Mouse (Mus musculus) liver, embryonic 11.5 days (tissue): ENCODE data around the gene Tmem102. TPM values are rescaled to one million over a fixed set of nuclear protein-coding genes. Genes with fewer than 3 reads are reported as not detected.

Experiments
- ATAC-seq: fragments of 200-750 bp; cut with Nextera tagmentation; replicated peaks from 2 replicates; pipeline ENCODE4 v1.8.0; 2017; ENCODE audit warnings: moderate number of reproducible peaks, mild to moderate bottlenecking, moderate TSS enrichment, moderate library complexity; ENCODE audit not compliant: low FRiP score
- DNase-seq: peaks from one replicate; pipeline ENCODE4 v3.0.0-alpha.2; 2017; ENCODE audit warnings: low spot score
- H3K27ac ChIP-seq: fragments of 300-500 bp; sonication (generic); 2 replicates; pipeline ENCODE4 v1.5.1; 2014; ENCODE audit warnings: mild to moderate bottlenecking, low read depth, low read length, control low read depth
- H3K27me3 ChIP-seq: fragments of 300-500 bp; sonication (generic); replicated peaks from 2 replicates; pipeline ENCODE4 v1.6.1; 2014; ENCODE audit warnings: low read length, mixed read lengths; ENCODE audit not compliant: control insufficient read depth, insufficient read depth
- H3K36me3 ChIP-seq: fragments of 300-500 bp; sonication (generic); 2 replicates; pipeline ENCODE4 v1.6.1; 2014; ENCODE audit warnings: mild to moderate bottlenecking, low read length, moderate library complexity, mixed read lengths; ENCODE audit not compliant: control insufficient read depth, insufficient read depth
- H3K4me1 ChIP-seq: fragments of 300-500 bp; sonication (generic); replicated peaks from 2 replicates; pipeline ENCODE4 v1.6.1; 2014; ENCODE audit warnings: low read length, mixed read lengths; ENCODE audit not compliant: control insufficient read depth, insufficient read depth
- H3K4me2 ChIP-seq: fragments of 300-500 bp; sonication (generic); 2 replicates; pipeline ENCODE4 v1.6.1; 2014; ENCODE audit warnings: mild to moderate bottlenecking, control low read depth, moderate library complexity
- H3K4me3 ChIP-seq: fragments of 300-500 bp; sonication (generic); 2 replicates; pipeline ENCODE4 v1.5.1; 2014; ENCODE audit warnings: low read depth, low read length, control low read depth
- H3K9ac ChIP-seq: fragments of 300-500 bp; sonication (generic); 2 replicates; pipeline ENCODE4 v1.6.1; 2014; ENCODE audit warnings: low read depth, low read length, control low read depth
- H3K9me3 ChIP-seq: fragments of 300-500 bp; sonication (generic); 2 replicates; pipeline ENCODE4 v1.6.1; 2016; ENCODE audit warnings: low read length, inconsistent platforms, mixed read lengths; ENCODE audit not compliant: control insufficient read depth
- WGBS: fragments of 180-500 bp; shearing (Covaris S2); extraction: QIAGEN DNeasy Blood & Tissue Kit; methylation state at CpG from one replicate; pipeline ENCODE4 v1.1.7; 2014; 5-methylcytosine and 5-hydroxymethylcytosine counted together
- polyA plus RNA-seq: library from polyadenylated mRNA; unstranded; fragments of >200 nt; fragmentation: Nextera tagmentation; extraction: Ambion mirVana; gene quantifications from 2 replicates; pipeline ENCODE4 v1.2.1, GENCODE M21; 2014

Tmem102 gene
- polyA plus RNA-seq: 0.96 and 1.2 TPM in 2 replicates

DNA sequence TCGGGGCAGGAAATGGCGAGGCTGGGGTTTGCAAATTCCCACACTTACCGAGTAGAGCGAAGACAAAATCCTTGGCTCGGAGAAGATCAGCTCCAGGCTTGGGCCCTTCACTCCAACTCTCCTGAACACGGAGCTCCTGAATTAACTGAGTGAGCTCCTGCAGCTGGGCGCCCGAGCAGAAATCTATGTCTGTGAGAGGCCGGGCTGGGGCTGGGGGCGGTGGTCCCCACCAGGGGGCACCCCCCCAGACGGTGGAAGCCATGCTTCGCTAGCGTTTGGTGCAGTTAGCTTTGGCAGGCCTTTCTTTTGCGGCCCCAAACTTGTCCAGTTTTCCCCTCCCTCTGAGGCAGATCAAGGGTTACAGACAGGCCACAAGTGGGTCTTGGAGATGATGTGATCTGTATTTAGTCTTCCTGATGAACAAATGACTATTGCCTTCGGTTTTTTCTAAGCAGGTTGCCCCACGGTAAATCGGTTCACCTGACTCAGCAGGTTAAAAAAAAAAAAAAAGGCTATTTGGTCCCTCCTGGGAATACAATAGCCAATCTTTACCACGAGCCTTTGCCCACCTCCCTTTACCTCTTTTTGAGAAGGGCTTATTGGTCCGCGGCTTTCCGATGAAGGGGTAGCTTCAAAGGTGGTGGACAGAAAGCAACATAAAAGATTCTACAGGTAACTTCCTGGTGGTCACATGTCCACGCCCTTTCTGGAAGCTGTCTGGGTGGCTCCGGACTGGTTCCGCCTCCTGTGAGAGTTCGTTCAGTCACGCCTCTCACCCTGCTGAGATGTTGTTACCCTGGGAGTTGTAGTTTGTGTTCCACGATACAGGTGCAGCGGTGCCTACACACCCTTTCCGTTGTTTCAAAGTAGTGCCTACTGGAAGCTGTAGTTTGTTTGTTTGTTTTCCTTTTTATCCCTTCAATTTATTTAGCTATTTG is at the start of gene Tmem102:
Gene Tmem102 (minus strand): TSS at position 653 of the 938 bp plus-strand sequence.
- peak within 1 kb of the TSS; percentile 58 for H3K4me3 ChIP-seq
- no peak within 1 kb of the TSS for H3K27ac ChIP-seq
- 14% methylated on average over 29 of the region's 29 CpGs for WGBS
- H3K27me3 ChIP-seq: peaks cover 59% of the 10 kb centered on the region
- H3K4me1 ChIP-seq: peaks cover 41% of the 10 kb centered on the region
- ATAC-seq (no peak), DNase-seq (no peak)
- no peaks in the 10 kb centered on the region for H3K9me3 ChIP-seq
- peak within 1 kb of the TSS; percentile 25; the same call in 1 of the 2 replicates for H3K9ac ChIP-seq
- peak within 1 kb of the TSS; percentile 94 for H3K4me2 ChIP-seq
- H3K36me3 ChIP-seq: no peaks in the 10 kb centered on the region

DNA sequence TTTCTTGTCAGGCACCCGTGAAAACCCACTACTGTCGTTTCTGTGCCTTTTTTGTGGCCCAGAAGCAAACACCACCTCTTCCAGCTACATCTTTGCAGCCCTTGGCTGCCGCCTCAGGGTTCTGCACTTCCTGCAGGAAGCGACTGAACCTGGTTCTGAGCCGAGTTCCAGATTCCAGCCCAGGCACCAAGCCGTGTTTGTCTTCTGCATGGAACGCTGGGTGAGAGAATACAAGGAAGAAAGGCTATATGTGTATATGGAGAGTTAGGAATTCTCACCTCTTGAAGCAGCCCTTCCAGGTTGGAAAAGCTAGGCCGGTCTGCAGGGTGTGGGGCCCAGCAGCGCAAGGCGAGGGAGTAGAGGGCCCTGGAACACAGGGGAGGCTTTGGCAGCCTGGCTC is 49.3 kb upstream of the Tmem102 start:
- H3K27ac ChIP-seq: peak overlapping the region; percentile 94
- 67% methylated on average over 10 of the region's 10 CpGs for WGBS
- DNase-seq (no peak), ATAC-seq (no peak)
- H3K27me3 ChIP-seq: peaks cover 19% of the 10 kb centered on the region
- peak overlapping the region; percentile 49 for H3K4me2 ChIP-seq
- no peak overlapping the region for H3K4me3 ChIP-seq
- H3K9ac ChIP-seq: no peak overlapping the region; the same call in 1 of the 2 replicates
- peaks cover 45% of the 10 kb centered on the region for H3K4me1 ChIP-seq
- peaks cover 13% of the 10 kb centered on the region for H3K36me3 ChIP-seq
- no peaks in the 10 kb centered on the region for H3K9me3 ChIP-seq

DNA sequence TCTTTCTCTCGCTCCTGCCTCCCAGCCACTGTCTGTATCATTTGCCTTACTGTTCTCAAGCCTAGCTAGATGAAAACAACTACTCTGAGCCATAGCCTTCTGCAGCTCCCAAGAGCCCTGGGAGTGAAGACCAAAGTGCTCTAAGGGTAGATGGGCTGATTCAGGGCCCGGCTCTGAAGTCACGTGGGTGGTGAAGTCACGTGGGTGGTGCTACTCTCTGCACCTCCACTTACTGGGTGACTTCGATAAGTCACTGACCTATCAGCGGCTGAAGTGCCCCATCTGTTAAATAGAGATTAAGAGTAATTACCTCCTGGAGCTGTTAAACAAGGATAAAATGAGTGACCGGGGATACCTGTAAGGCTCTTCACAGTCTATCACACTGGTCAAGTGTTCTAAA is 48.6 kb upstream of the Tmem102 start:
- ATAC-seq (peak; percentile 93), DNase-seq (peak; percentile 65)
- Histone ChIP-seq H3K4me1 (peaks cover 45% of the 10 kb centered on the region), H3K36me3 (peaks cover 20% of the 10 kb centered on the region), H3K4me3 (peak overlapping the region; percentile 21; the same call in 1 of the 2 replicates), H3K27me3 (peaks cover 16% of the 10 kb centered on the region), H3K27ac (peak overlapping the region; percentile 94), H3K9ac (peak overlapping the region; percentile 4), H3K9me3 (no peaks in the 10 kb centered on the region), H3K4me2 (peak overlapping the region; percentile 52)
- 43% methylated on average over 7 of the region's 7 CpGs for WGBS

DNA sequence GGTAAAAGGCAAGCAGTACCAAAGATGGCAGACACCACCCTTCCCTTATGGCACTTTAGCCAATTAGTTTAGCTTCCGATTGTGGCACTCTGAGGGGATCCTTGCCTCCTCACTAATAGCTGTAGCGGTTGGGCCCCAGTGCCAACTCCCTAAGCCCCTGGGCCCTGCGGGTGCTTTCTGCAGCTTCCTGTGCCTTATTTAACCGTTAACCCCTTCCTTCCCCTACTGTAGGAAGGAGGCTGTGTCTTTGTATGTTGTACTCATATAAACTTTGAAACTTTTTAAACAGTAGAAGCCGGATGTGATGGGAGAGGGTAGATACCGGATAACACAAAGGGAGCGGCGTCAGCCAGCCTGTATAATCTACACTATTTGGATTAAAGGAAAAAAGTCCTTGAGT is 45.3 kb upstream of the Tmem102 start:
- Histone ChIP-seq H3K36me3 (peaks cover 24% of the 10 kb centered on the region), H3K27me3 (no peaks in the 10 kb centered on the region), H3K9ac (no peak overlapping the region), H3K4me1 (peaks cover 60% of the 10 kb centered on the region), H3K4me3 (no peak overlapping the region), H3K27ac (peak overlapping the region; percentile 21; the same call in 1 of the 2 replicates), H3K4me2 (no peak overlapping the region; the same call in 1 of the 2 replicates), H3K9me3 (no peaks in the 10 kb centered on the region)
- DNase-seq: no peak
- 72% methylated on average over 8 of the region's 8 CpGs for WGBS
- no peak for ATAC-seq

DNA sequence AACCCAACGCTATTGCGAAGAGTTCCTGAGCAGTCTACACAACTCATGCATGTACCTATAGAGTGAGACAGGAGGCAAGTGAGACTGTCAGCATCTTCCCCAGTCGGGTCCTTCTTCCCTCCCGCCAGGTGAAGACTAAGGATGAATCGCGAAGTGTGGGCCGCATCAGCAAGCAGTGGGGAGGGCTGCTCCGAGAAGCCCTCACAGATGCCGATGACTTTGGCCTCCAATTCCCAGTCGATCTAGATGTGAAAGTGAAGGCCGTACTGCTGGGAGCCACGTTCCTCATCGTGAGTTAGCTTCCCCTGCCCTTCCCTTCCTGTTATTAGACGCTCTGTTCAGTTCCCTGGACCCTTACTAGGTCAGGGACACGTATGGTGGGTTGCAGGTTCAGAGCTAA is 44.5 kb upstream of the Tmem102 start:
- H3K4me3 ChIP-seq: no peak overlapping the region
- no peak for DNase-seq
- 89% methylated on average over 15 of the region's 15 CpGs for WGBS
- H3K9me3 ChIP-seq: no peaks in the 10 kb centered on the region
- no peak for ATAC-seq
- no peak overlapping the region for H3K4me2 ChIP-seq
- peaks cover 24% of the 10 kb centered on the region for H3K36me3 ChIP-seq
- H3K4me1 ChIP-seq: peaks cover 56% of the 10 kb centered on the region
- no peaks in the 10 kb centered on the region for H3K27me3 ChIP-seq
- peak overlapping the region; percentile 21; the same call in 1 of the 2 replicates for H3K27ac ChIP-seq
- no peak overlapping the region for H3K9ac ChIP-seq

DNA sequence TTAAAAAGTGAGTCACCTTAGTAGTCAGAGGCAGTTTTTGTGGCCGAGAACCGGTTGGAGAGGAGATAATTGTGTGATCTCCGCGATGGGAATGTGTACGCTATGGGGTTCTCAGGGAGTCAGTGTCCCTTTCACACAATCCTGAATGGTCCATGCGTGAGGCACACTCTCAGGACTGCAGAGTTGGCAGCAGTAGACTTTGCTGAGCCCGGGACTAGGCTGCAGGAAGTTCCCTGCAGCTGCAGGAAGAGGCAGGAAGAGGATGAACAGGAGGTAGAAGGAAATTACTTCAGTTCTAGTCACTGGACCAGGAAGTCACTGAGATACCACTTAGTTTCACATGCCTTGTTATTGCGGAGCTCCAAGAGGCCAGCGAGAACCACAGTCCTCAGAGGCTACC is 43.7 kb upstream of the Tmem102 start:
- no peaks in the 10 kb centered on the region for H3K27me3 ChIP-seq
- H3K9me3 ChIP-seq: no peaks in the 10 kb centered on the region
- peak overlapping the region; percentile 15; the same call in 1 of the 2 replicates for H3K4me2 ChIP-seq
- no peak overlapping the region for H3K4me3 ChIP-seq
- no peak for ATAC-seq
- H3K4me1 ChIP-seq: peaks cover 51% of the 10 kb centered on the region
- no peak overlapping the region for H3K9ac ChIP-seq
- no peak for DNase-seq
- H3K27ac ChIP-seq: peak overlapping the region; percentile 16; the same call in 1 of the 2 replicates
- peaks cover 24% of the 10 kb centered on the region for H3K36me3 ChIP-seq
- WGBS: 78% methylated on average over 9 of the region's 9 CpGs

DNA sequence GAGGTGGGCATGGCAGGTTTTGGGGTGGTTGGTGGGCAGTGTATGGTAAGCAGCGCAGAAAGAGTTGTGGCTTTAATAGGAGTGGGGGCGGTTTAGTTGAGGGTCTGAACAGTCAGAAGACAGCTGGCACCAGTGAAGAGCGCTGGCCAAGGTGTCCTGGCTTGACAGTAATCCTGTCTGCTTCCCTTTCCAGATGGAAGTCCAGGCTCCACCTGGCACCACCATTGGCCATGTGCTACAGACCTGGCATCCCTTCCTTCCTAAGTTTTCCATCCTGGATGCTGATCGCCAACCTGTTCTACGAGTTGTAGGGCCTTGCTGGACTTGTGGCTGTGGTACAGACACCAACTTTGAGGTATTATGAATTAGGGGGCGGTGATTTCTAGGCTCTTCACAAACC is 42.6 kb upstream of the Tmem102 start:
- ATAC-seq (no peak), DNase-seq (no peak)
- Histone ChIP-seq H3K27ac (no peak overlapping the region), H3K4me3 (peak overlapping the region; percentile 74; the same call in 1 of the 2 replicates), H3K36me3 (peaks cover 24% of the 10 kb centered on the region), H3K9me3 (no peaks in the 10 kb centered on the region), H3K4me1 (peaks cover 43% of the 10 kb centered on the region), H3K4me2 (peak overlapping the region; percentile 76), H3K9ac (no peak overlapping the region), H3K27me3 (no peaks in the 10 kb centered on the region)
- WGBS: 95% methylated on average over 6 of the region's 6 CpGs

DNA sequence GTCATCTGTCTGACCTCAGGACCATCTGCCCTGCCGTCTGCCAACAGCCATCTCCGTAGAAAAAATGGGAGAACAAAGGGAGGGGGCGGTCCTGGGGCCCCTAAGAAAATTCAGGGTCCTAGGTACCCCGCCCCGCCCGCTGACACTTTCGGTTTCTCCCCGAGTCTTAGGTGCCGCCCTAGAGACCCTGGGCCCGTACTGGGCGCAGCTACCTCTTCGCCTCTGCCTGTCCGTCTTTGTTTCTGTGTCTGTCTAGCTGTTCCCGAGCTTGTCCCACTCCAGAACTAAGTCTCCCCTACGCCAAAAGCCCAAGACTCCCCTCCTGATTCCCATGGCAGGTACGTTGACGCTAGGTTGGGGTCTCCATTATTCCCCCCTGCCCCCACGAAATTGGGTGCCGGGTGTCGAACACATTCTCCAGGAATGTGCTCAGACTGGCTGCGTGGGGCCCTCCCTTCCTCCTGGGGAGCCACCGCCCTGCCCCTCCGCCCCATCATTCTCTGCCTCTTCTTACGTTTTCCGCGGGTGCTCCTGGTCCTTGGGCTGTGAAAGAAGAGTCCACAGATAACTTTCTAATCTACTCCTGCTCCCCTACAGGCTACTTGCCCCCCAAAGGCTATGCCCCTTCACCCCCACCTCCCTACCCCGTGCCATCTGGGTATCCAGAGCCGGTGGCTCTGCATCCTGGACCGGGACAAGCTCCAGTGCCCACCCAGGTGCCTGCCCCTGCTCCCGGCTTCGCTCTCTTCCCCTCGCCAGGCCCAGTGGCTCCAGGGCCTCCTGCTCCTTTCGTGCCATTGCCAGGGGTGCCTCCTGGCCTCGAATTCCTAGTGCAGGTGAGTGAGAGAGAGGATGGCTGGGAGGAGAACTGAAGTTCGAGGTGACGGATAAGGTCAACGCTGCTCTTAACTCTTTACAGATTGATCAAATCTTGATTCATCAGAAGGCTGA is 41.6 kb upstream of the Tmem102 start:
- Histone ChIP-seq H3K27me3 (no peaks in the 10 kb centered on the region), H3K4me2 (peak overlapping the region; percentile 76), H3K36me3 (peaks cover 24% of the 10 kb centered on the region), H3K27ac (peak overlapping the region; percentile 95), H3K9me3 (no peaks in the 10 kb centered on the region), H3K9ac (peak overlapping the region; percentile 72), H3K4me1 (peaks cover 37% of the 10 kb centered on the region), H3K4me3 (peak overlapping the region; percentile 74)
- ATAC-seq: peak; percentile 56
- no peak for DNase-seq
- WGBS: 13% methylated on average over 37 of the region's 37 CpGs
